Mouse (Mus musculus): ENCODE results near the gene Plekha5. TPM values are rescaled to one million over a fixed set of nuclear protein-coding genes. Genes with fewer than 3 reads are reported as not detected.
A peak's percentile ranks its signal among the peaks of the same experiment; 100 is the strongest.
"Not testable (repeated sequence)": the region's sequence is repeated elsewhere in the genome, so short reads cannot be mapped to it uniquely, and the experiment has no call there.

The Plekha5 gene
- polyA plus RNA-seq, 1 experiment = 19.0 TPM

- Histone ChIP-seq H3K4me3 (ENCODE audit: low read depth, low read length) (no peak overlapping the region), H3K27ac (ENCODE audit: insufficient read depth, low read depth, low read length) (no peak overlapping the region), H3K4me1 (ENCODE audit: control insufficient read depth, insufficient read depth, insufficient read length, low read length) (0 out of 2 replicates have a peak, but pooled peaks cover 3% of the 10 kb centered on the region), H3K27me3 (ENCODE audit: control insufficient read depth, insufficient read depth, low read length) (no peaks in the 10 kb centered on the region), H3K36me3 (ENCODE audit: control insufficient read depth, insufficient read depth, low read length) (peaks cover 43% of the 10 kb centered on the region)
- WGBS = 90% methylated on average over 3 of the region's 3 CpGs
- TF ChIP-seq CTCF (IDR thresholded peaks at IDR 0.05; ENCODE audit: extremely low read depth, insufficient read length, insufficient replicate concordance, low read depth, low read length) (no peak), POLR2A (IDR thresholded peaks at IDR 0.05; ENCODE audit: low read depth, low read length) (no peak)
Measured at GRCm38 (mm10) chr6:140574943-140575342, 151.1 kb downstream of the Plekha5 start.

- Histone ChIP-seq H3K4me1 (ENCODE audit: control insufficient read depth, insufficient read depth, insufficient read length, low read length) (0 out of 2 replicates have a peak, but pooled peaks cover 3% of the 10 kb centered on the region), H3K36me3 (ENCODE audit: control insufficient read depth, insufficient read depth, low read length) (peaks cover 45% of the 10 kb centered on the region), H3K27ac (ENCODE audit: insufficient read depth, low read depth, low read length) (no peak overlapping the region), H3K27me3 (ENCODE audit: control insufficient read depth, insufficient read depth, low read length) (no peaks in the 10 kb centered on the region), H3K4me3 (ENCODE audit: low read depth, low read length) (no peak overlapping the region)
- 81% methylated on average over 8 of the region's 8 CpGs for WGBS
- no peak for TF ChIP-seq CTCF (IDR thresholded peaks at IDR 0.05; ENCODE audit: extremely low read depth, insufficient read length, insufficient replicate concordance, low read depth, low read length)
- no peak for TF ChIP-seq POLR2A (IDR thresholded peaks at IDR 0.05; ENCODE audit: low read depth, low read length)
Measured at GRCm38 (mm10) chr6:140576133-140576532, 152.3 kb downstream of the Plekha5 start.

GRCm38 (mm10) chr6:140576961-140577821 lies 153.3 kb downstream of the Plekha5 start:
- Histone ChIP-seq H3K4me1 (ENCODE audit: control insufficient read depth, insufficient read depth, insufficient read length, low read length) (0 out of 2 replicates have a peak, but pooled peaks cover 3% of the 10 kb centered on the region), H3K27me3 (ENCODE audit: control insufficient read depth, insufficient read depth, low read length) (no peaks in the 10 kb centered on the region), H3K36me3 (ENCODE audit: control insufficient read depth, insufficient read depth, low read length) (peaks cover 41% of the 10 kb centered on the region), H3K27ac (ENCODE audit: insufficient read depth, low read depth, low read length) (no peak overlapping the region), H3K4me3 (ENCODE audit: low read depth, low read length) (no peak overlapping the region)
- no peak for TF ChIP-seq POLR2A (IDR thresholded peaks at IDR 0.05; ENCODE audit: low read depth, low read length)
- TF ChIP-seq CTCF (IDR thresholded peaks at IDR 0.05; ENCODE audit: extremely low read depth, insufficient read length, insufficient replicate concordance, low read depth, low read length) = peak; percentile 44; the same call in 1 of the 2 replicates
- 82% methylated on average over 18 of the region's 18 CpGs for WGBS

GRCm38 (mm10) chr6:140577822-140578170 lies 153.9 kb downstream of the Plekha5 start:
- H3K27ac ChIP-seq (ENCODE audit: insufficient read depth, low read depth, low read length) = no peak overlapping the region
- H3K27me3 ChIP-seq (ENCODE audit: control insufficient read depth, insufficient read depth, low read length) = no peaks in the 10 kb centered on the region
- WGBS = 94% methylated on average over 4 of the region's 4 CpGs
- H3K36me3 ChIP-seq (ENCODE audit: control insufficient read depth, insufficient read depth, low read length) = peaks cover 41% of the 10 kb centered on the region
- TF ChIP-seq POLR2A (IDR thresholded peaks at IDR 0.05; ENCODE audit: low read depth, low read length) (no peak), CTCF (IDR thresholded peaks at IDR 0.05; ENCODE audit: extremely low read depth, insufficient read length, insufficient replicate concordance, low read depth, low read length) (no peak)
- 0 out of 2 replicates have a peak, but pooled peaks cover 3% of the 10 kb centered on the region for H3K4me1 ChIP-seq (ENCODE audit: control insufficient read depth, insufficient read depth, insufficient read length, low read length)
- H3K4me3 ChIP-seq (ENCODE audit: low read depth, low read length) = no peak overlapping the region

GRCm38 (mm10) chr6:140578985-140579384 lies 155.1 kb downstream of the Plekha5 start:
- H3K27me3 ChIP-seq (ENCODE audit: control insufficient read depth, insufficient read depth, low read length); H3K4me1 ChIP-seq (ENCODE audit: control insufficient read depth, insufficient read depth, insufficient read length, low read length); H3K27ac ChIP-seq (ENCODE audit: insufficient read depth, low read depth, low read length); H3K4me3 ChIP-seq (ENCODE audit: low read depth, low read length): not testable (repeated sequence)
- peaks cover 44% of the 10 kb centered on the region for H3K36me3 ChIP-seq (ENCODE audit: control insufficient read depth, insufficient read depth, low read length)

- no peak for TF ChIP-seq POLR2A (IDR thresholded peaks at IDR 0.05; ENCODE audit: low read depth, low read length)
- no peak for TF ChIP-seq CTCF (IDR thresholded peaks at IDR 0.05; ENCODE audit: extremely low read depth, insufficient read length, insufficient replicate concordance, low read depth, low read length)
- Histone ChIP-seq H3K36me3 (ENCODE audit: control insufficient read depth, insufficient read depth, low read length) (peaks cover 38% of the 10 kb centered on the region), H3K27ac (ENCODE audit: insufficient read depth, low read depth, low read length) (no peak overlapping the region), H3K4me3 (ENCODE audit: low read depth, low read length) (no peak overlapping the region), H3K27me3 (ENCODE audit: control insufficient read depth, insufficient read depth, low read length) (no peaks in the 10 kb centered on the region), H3K4me1 (ENCODE audit: control insufficient read depth, insufficient read depth, insufficient read length, low read length) (0 out of 2 replicates have a peak, but pooled peaks cover 3% of the 10 kb centered on the region)
- 74% methylated on average over 4 of the region's 4 CpGs for WGBS
Measured at GRCm38 (mm10) chr6:140580170-140580569, 156.3 kb downstream of the Plekha5 start.

GRCm38 (mm10) chr6:140586714-140587259 lies 162.9 kb downstream of the Plekha5 start:
- Histone ChIP-seq H3K27me3 (ENCODE audit: control insufficient read depth, insufficient read depth, low read length) (no peaks in the 10 kb centered on the region), H3K27ac (ENCODE audit: insufficient read depth, low read depth, low read length) (no peak overlapping the region), H3K4me1 (ENCODE audit: control insufficient read depth, insufficient read depth, insufficient read length, low read length) (no peaks in the 10 kb centered on the region), H3K36me3 (ENCODE audit: control insufficient read depth, insufficient read depth, low read length) (peaks cover 62% of the 10 kb centered on the region), H3K4me3 (ENCODE audit: low read depth, low read length) (no peak overlapping the region)
- WGBS = 79% methylated on average over 8 of the region's 8 CpGs
- TF ChIP-seq POLR2A (IDR thresholded peaks at IDR 0.05; ENCODE audit: low read depth, low read length) = no peak
- no peak for TF ChIP-seq CTCF (IDR thresholded peaks at IDR 0.05; ENCODE audit: extremely low read depth, insufficient read length, insufficient replicate concordance, low read depth, low read length)
